Mouse (Mus musculus): ENCODE measurements around the gene Gdpd1. TPM values are rescaled to one million over a fixed set of nuclear protein-coding genes. Genes with fewer than 3 reads are reported as not detected.

The Gdpd1 gene
- 1.2 TPM in 1 of 2 replicates, not detected in the other for polyA plus RNA-seq (2012; ENCODE audit: insufficient read depth, low replicate concordance)

GRCm38 (mm10) chr11:87073866-87074440 is at the start of gene Gdpd1:
Gene Gdpd1, minus strand, starts transcription at chr11:87074062.
- Histone ChIP-seq H3K4me1 (peaks cover 21% of the 10 kb centered on the region), H3K27me3 (replicated peaks) (peaks cover 2% of the 10 kb centered on the region), H3K36me3 (replicated peaks; ENCODE audit: low read length) (peaks cover 24% of the 10 kb centered on the region), H3K9me3 (no peaks in the 10 kb centered on the region), H3K4me3 (replicated peaks) (peak within 1 kb of the TSS; percentile 96)
- TF ChIP-seq GATA1 (IDR thresholded peaks at IDR 0.05; ENCODE audit: borderline replicate concordance, low read length) (peak; percentile 77; the same call in 1 of the 3 replicates), FLI1 (IDR thresholded peaks at IDR 0.05; ENCODE audit: low read length) (no peak)

GRCm38 (mm10) chr11:87121864-87122263 is 48.0 kb upstream of the Gdpd1 start:
- no peaks in the 10 kb centered on the region for H3K9me3 ChIP-seq
- no peaks in the 10 kb centered on the region for H3K27me3 ChIP-seq (replicated peaks)
- TF ChIP-seq GATA1 (IDR thresholded peaks at IDR 0.05; ENCODE audit: borderline replicate concordance, low read length) (no peak), FLI1 (IDR thresholded peaks at IDR 0.05; ENCODE audit: low read length) (no peak)
- H3K4me1 ChIP-seq, result peaks cover 11% of the 10 kb centered on the region; the same call in 1 of the 2 replicates
- H3K36me3 ChIP-seq (replicated peaks; ENCODE audit: low read length), result peaks cover 72% of the 10 kb centered on the region
- no peak overlapping the region for H3K4me3 ChIP-seq (replicated peaks)

- H3K27me3 ChIP-seq (replicated peaks), result no peaks in the 10 kb centered on the region
- H3K9me3 ChIP-seq, result no peaks in the 10 kb centered on the region
- TF ChIP-seq GATA1 (IDR thresholded peaks at IDR 0.05; ENCODE audit: borderline replicate concordance, low read length) (no peak), FLI1 (IDR thresholded peaks at IDR 0.05; ENCODE audit: low read length) (no peak)
- peak overlapping the region; percentile 97 for H3K4me3 ChIP-seq (replicated peaks)
- H3K4me1 ChIP-seq, result peaks cover 25% of the 10 kb centered on the region; the same call in 1 of the 2 replicates
- peaks cover 46% of the 10 kb centered on the region for H3K36me3 ChIP-seq (replicated peaks; ENCODE audit: low read length)
Measured at GRCm38 (mm10) chr11:87110172-87110909, 36.5 kb upstream of the Gdpd1 start.

- Histone ChIP-seq H3K36me3 (replicated peaks; ENCODE audit: low read length) (peaks cover 46% of the 10 kb centered on the region), H3K27me3 (replicated peaks) (no peaks in the 10 kb centered on the region), H3K4me1 (peaks cover 22% of the 10 kb centered on the region; the same call in 1 of the 2 replicates), H3K9me3 (no peaks in the 10 kb centered on the region), H3K4me3 (replicated peaks) (peak overlapping the region; percentile 97)
- no peak for TF ChIP-seq FLI1 (IDR thresholded peaks at IDR 0.05; ENCODE audit: low read length)
- no peak for TF ChIP-seq GATA1 (IDR thresholded peaks at IDR 0.05; ENCODE audit: borderline replicate concordance, low read length)
Measured at GRCm38 (mm10) chr11:87109519-87110171, 35.8 kb upstream of the Gdpd1 start.

GRCm38 (mm10) chr11:87108755-87109518 is 35.1 kb upstream of the Gdpd1 start, which contains the start of gene Ska2:
Gene Ska2, plus strand, starts transcription at chr11:87109234.
- Histone ChIP-seq H3K9me3 (no peaks in the 10 kb centered on the region), H3K4me3 (replicated peaks) (peak within 1 kb of the TSS; percentile 97), H3K36me3 (replicated peaks; ENCODE audit: low read length) (peaks cover 46% of the 10 kb centered on the region), H3K27me3 (replicated peaks) (no peaks in the 10 kb centered on the region), H3K4me1 (peaks cover 22% of the 10 kb centered on the region; the same call in 1 of the 2 replicates)
- TF ChIP-seq FLI1 (IDR thresholded peaks at IDR 0.05; ENCODE audit: low read length) (no peak), GATA1 (IDR thresholded peaks at IDR 0.05; ENCODE audit: borderline replicate concordance, low read length) (no peak)

- H3K27me3 ChIP-seq (replicated peaks), result no peaks in the 10 kb centered on the region
- H3K4me3 ChIP-seq (replicated peaks), result peak within 1 kb of the TSS; percentile 97
- no peaks in the 10 kb centered on the region for H3K9me3 ChIP-seq
- TF ChIP-seq GATA1 (IDR thresholded peaks at IDR 0.05; ENCODE audit: borderline replicate concordance, low read length), result no peak
- no peak for TF ChIP-seq FLI1 (IDR thresholded peaks at IDR 0.05; ENCODE audit: low read length)
- peaks cover 48% of the 10 kb centered on the region for H3K36me3 ChIP-seq (replicated peaks; ENCODE audit: low read length)
- H3K4me1 ChIP-seq, result peaks cover 22% of the 10 kb centered on the region; the same call in 1 of the 2 replicates
Measured at GRCm38 (mm10) chr11:87108409-87108754, 34.5 kb upstream of the Gdpd1 start, which contains the start of gene Prr11. Gene Prr11, minus strand, starts transcription at chr11:87108708.

- Histone ChIP-seq H3K4me3 (replicated peaks) (peak overlapping the region; percentile 98), H3K27me3 (replicated peaks) (no peaks in the 10 kb centered on the region), H3K4me1 (peaks cover 47% of the 10 kb centered on the region), H3K9me3 (no peaks in the 10 kb centered on the region), H3K36me3 (replicated peaks; ENCODE audit: low read length) (peaks cover 58% of the 10 kb centered on the region)
- TF ChIP-seq GATA1 (IDR thresholded peaks at IDR 0.05; ENCODE audit: borderline replicate concordance, low read length), result no peak
- no peak for TF ChIP-seq FLI1 (IDR thresholded peaks at IDR 0.05; ENCODE audit: low read length)
Measured at GRCm38 (mm10) chr11:87087142-87087541, 13.3 kb upstream of the Gdpd1 start.

GRCm38 (mm10) chr11:87086290-87086984 is 12.6 kb upstream of the Gdpd1 start, which contains the start of gene Smg8:
Gene Smg8, minus strand, starts transcription at chr11:87086774.
- TF ChIP-seq GATA1 (IDR thresholded peaks at IDR 0.05; ENCODE audit: borderline replicate concordance, low read length), result no peak
- TF ChIP-seq FLI1 (IDR thresholded peaks at IDR 0.05; ENCODE audit: low read length), result no peak
- no peaks in the 10 kb centered on the region for H3K9me3 ChIP-seq
- H3K4me3 ChIP-seq (replicated peaks), result peak within 1 kb of the TSS; percentile 98
- H3K27me3 ChIP-seq (replicated peaks), result no peaks in the 10 kb centered on the region
- H3K4me1 ChIP-seq, result peaks cover 48% of the 10 kb centered on the region
- H3K36me3 ChIP-seq (replicated peaks; ENCODE audit: low read length), result peaks cover 58% of the 10 kb centered on the region

Measured in megakaryocyte, embryonic 14.5 days (primary cell).